Mouse (Mus musculus) cerebellum, postnatal 4 days (tissue): ENCODE data around the gene Parvb.
A peak's percentile ranks its signal among the peaks of the same experiment; 100 is the strongest.
"Not testable (repeated sequence)": the region's sequence is repeated elsewhere in the genome, so short reads cannot be mapped to it uniquely, and the experiment has no call there.

Source experiments
- DNase-seq, 2 experiments: peaks; one replicate each; pipeline ENCODE4 v3.0.0; 2022; ENCODE audit warnings: low spot score in 2 of 2, mixed read lengths in 1 of 2

The Parvb gene

GRCm38 (mm10) chr15:84256864-84257263, 25.0 kb downstream of the Parvb start:
- no peak for DNase-seq

DNA sequence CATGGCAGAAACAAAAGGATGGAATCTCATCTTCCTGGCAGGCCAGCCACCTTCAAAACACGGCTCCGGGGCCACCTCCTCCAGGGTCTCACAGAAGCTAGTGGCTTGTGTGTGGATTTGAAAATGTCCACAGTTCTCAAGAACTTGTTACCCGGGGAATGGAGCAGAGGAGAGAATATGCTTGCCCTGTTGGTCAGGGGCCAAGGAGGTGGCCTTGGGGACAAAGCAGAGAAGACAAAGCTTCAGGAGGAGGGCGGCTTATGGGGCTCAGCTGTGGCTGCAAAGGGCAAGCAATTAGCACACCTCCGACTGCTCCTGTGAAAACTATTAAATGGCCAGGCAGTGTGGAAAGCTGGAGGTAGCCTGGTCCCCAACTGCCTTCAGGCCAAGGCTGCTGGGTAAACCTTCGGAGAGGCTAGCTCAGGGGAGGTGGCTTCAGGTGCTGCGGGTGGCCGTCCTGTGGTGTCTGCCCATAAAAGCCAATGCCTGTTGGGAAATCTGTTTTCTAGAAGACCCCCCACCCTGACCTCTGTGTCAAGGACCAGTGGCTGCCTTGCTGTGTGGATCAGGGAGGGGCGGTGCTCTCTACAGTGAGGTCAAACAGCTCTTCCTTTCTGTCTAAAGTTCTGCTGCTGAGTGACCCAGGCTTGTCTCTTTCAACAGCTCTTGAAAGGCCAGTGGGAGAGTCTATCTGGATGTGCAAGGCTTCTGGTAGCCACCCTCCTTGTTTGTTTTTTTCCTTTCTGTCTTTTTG, 26.9 kb downstream of the Parvb start:
- no peak for DNase-seq

GRCm38 (mm10) chr15:84260123-84260822, 28.4 kb downstream of the Parvb start:
- peak; percentile 78 to 87 for DNase-seq

DNA sequence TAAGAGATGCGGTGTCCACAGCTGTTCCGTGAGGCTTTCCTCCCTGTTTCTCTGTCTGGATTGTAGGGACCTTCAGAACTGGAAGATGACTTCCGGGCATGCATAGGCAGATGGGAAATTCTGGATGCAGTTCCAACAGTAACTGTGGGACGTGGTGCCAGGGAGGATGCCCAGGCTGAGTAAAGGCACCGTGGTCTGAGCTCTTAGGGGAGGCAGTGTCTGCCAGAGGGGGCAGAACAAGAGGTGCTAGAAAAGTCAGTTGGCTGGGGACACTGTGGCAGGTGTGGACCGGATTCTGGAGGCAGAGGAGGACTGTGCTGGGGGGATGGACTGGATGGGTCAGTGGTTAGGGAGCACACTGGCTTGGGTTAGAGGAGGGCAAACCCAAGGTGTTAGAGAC, 30.8 kb downstream of the Parvb start:
- DNase-seq: no peak

- no peak for DNase-seq
Observed at GRCm38 (mm10) chr15:84263573-84263972, 31.7 kb downstream of the Parvb start.

DNA sequence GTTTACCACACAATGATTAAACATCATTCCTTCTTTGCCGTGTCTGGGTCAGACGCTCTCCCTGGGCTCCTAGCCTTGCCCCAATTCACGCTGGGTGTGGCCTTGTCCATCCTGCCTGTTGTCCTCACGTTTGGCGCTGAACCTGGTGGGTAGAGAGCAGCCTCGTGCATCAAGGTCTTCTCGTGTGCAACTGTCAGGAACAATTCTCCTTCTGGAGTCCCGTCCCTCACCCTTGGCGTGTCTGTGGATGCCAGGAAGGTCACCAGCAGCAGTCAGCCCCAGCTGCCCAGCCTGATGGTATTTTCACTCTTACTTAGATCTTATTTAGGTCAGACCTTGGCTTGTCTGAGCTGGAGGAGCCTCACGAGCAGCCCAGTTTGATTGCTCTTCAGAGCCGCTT, 33.3 kb downstream of the Parvb start:
- DNase-seq: no peak

DNA sequence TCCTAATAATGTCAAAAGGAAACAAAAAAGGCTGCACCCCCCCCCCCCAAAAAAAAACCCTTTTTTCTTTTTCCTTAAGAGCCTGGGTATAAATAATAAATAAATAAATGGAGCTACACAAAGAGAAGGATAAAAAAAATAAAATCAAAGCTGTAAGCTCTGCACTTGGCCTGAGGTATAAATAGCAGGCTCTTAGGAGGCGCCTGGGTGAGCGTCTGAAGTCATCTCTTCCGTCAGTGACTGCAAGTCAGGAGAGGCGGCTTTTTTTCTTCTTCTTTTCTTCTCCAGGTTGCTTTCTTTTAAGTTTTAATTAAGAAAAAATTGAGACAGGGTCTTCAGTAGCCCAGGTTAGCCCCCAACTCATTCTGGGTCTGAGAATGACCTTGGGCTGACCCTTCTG, 34.4 kb downstream of the Parvb start:
- no peak for DNase-seq

DNA sequence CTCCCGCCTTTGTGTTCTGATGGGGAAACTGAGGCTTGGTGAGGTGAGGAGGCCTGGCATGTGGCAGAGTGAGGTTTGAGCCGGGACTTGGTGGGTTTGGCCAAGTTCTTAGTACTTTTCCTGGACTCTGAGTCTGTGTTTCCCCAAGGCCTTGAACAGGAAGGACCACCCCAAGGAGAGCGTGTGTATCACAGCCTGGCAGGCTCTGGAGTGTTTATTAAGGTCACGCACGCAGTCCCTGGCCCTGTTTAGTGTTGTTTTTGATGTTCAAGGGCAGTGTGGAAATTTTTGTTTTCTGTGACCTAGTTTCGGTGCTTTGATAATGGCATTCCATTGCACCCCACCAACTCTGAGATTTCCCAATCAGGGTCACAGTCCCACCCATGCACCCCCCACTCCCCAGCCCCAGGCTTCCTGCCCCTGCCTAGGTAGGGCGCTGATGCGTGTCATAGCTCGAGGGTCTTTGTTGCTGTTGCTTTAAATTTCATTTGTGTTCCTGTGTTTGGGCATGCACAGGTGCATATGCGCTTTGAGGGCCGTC, 35.9 kb downstream of the Parvb start:
- no peak for DNase-seq

GRCm38 (mm10) chr15:84269107-84269633, 37.3 kb downstream of the Parvb start:
- no peak for DNase-seq

- DNase-seq: no peak
Observed at GRCm38 (mm10) chr15:84270032-84270431, 38.2 kb downstream of the Parvb start.

- no peak for DNase-seq
Observed at GRCm38 (mm10) chr15:84270463-84270862, 38.6 kb downstream of the Parvb start.

- no peak for DNase-seq
Observed at GRCm38 (mm10) chr15:84276066-84276465, 44.2 kb downstream of the Parvb start.

DNA sequence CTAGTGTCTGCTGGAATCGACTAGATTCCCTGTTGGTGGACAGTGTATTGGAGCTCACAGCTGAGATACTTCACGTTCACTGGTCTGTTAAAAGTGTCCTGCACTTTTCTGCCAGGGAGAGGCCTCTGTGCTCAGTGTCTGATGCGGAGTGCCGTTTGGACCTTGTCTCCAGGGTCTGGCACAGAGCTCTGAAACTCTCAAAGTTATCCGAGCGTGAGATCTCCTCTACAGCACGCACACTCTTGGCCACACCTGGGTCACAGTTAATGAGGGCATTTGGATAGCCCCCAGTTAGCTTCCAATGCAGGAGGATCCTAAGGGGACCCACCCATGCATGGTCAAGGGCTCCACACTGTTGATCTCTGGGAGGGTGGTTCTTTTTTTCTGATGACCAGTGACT, 46.2 kb downstream of the Parvb start:
- DNase-seq: no peak

- DNase-seq: no peak
Observed at GRCm38 (mm10) chr15:84278656-84279055, 46.8 kb downstream of the Parvb start.

- DNase-seq: no peak
Observed at GRCm38 (mm10) chr15:84280309-84280708, 48.5 kb downstream of the Parvb start.

DNA sequence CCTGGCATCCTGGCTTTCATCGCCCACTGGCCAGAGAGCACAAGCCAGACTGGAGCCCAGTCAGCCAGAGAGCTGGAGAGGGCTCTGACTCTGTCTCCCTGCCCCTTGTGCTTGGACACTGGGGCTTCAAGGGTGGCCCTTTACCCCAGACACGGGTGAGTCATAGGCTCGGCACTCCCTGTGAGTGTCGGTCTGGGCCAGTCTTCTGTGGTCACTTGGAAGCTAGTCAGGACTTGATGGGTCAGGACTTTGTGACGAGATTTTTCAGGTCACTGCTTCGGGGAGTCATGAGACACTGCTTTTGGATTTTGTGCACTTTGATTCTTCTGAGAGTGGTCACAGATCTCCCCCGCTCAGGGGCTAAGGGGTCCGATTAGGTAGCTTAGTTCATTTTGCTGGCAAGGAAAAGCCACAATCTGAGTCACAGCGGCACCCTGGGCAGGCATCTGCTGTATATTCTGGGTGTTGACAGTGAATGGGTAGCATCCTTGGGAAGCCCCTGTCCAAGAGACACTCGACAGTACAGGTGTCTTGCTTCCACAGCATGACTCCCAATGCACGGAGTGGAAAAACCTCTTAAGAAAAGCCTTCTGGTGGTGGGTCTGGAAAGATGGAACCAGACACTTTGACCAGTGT, 49.0 kb downstream of the Parvb start:
- no peak for DNase-seq

- no peak for DNase-seq
Observed at GRCm38 (mm10) chr15:84282206-84283085, 50.6 kb downstream of the Parvb start.

GRCm38 (mm10) chr15:84284059-84284458, 52.2 kb downstream of the Parvb start:
- peak in 1 of 2 experiments; percentile 39 for DNase-seq

DNA sequence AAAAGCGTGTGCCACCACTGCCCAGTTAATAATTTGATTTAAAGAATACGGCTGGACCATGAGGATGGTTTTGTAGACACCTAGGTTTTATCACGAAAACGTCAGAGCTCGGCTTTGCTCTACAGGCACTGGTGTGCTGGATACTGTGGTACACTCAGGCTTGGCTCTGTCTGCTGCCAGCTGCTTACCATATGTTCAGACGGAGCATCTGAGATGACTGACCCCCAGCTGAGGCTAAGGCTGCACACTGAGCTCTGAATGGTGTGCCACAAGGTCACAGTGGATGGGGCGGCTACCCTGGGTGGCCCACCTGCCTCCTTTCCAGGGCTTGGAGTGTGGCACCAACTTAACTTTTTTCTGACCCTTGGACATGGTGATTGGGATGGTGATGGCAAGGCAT, 53.6 kb downstream of the Parvb start:
- DNase-seq: no peak

DNA sequence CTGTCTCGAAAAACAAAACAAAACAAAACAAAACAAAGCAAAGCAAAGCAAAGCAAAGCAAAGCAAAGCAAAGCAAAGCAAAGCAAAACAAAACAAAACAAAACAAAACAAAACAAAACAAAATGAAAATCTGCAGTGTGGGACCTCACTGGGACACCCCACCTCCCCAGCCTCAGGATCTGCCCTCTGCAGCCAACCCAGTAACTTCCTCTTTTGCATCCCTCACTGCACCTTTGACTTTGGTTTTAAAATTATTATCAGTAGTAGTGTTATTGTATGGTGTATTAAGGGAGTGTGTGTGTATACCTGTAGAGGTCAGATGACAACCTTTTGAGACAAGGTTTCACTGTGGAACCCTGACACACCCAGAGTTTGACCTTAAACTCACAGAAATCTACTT, 57.1 kb downstream of the Parvb start:
- DNase-seq: not testable (repeated sequence)

GRCm38 (mm10) chr15:84291097-84291496, 59.3 kb downstream of the Parvb start:
- DNase-seq: no peak
